Mouse (Mus musculus) neural tube, embryonic 15.5 days (tissue): ENCODE measurements at regions not wholly inside any gene's neighbourhood (a gene's known extent, or its start where the extent isn't known, plus 50 kb on each side); places are given as distances from the start of the nearest gene placed in this dataset.
"Not testable (repeated sequence)": the region's sequence is repeated elsewhere in the genome, so short reads cannot be mapped to it uniquely, and the experiment has no call there.

Experiments used
- ATAC-seq: fragments of 200-750 bp; cut with Nextera tagmentation; 2 replicates; pipeline ENCODE4 v1.8.0; 2017; ENCODE audit warnings: mild to moderate bottlenecking, moderate TSS enrichment, moderate library complexity; ENCODE audit not compliant: low FRiP score
- H3K27ac ChIP-seq: fragments of 300-500 bp; sonication (generic); replicated peaks from 2 replicates; pipeline ENCODE4 v1.5.1; 2015; ENCODE audit warnings: mild to moderate bottlenecking, inconsistent platforms
- H3K27me3 ChIP-seq: fragments of 300-500 bp; sonication (generic); replicated peaks from 2 replicates; pipeline ENCODE4 v1.6.1; 2015; ENCODE audit warnings: inconsistent platforms
- H3K36me3 ChIP-seq: fragments of 300-500 bp; sonication (generic); 2 replicates; pipeline ENCODE4 v1.6.1; 2015; ENCODE audit warnings: inconsistent platforms
- H3K4me1 ChIP-seq: fragments of 300-500 bp; sonication (generic); 2 replicates; pipeline ENCODE4 v1.6.1; 2015; ENCODE audit warnings: inconsistent platforms
- H3K4me2 ChIP-seq: fragments of 300-500 bp; sonication (generic); 2 replicates; pipeline ENCODE4 v1.6.1; 2015; ENCODE audit warnings: inconsistent platforms, mild to moderate bottlenecking, moderate library complexity
- H3K4me3 ChIP-seq: fragments of 300-500 bp; sonication (generic); replicated peaks from 2 replicates; pipeline ENCODE4 v1.5.1; 2015; ENCODE audit warnings: mild to moderate bottlenecking, inconsistent platforms
- H3K9ac ChIP-seq: fragments of 300-500 bp; sonication (generic); replicated peaks from 2 replicates; pipeline ENCODE4 v1.6.1; 2015; ENCODE audit warnings: mild to moderate bottlenecking, inconsistent platforms
- H3K9me3 ChIP-seq: fragments of 300-500 bp; sonication (generic); replicated peaks from 2 replicates; pipeline ENCODE4 v1.6.1; 2016; ENCODE audit warnings: inconsistent platforms
- WGBS: fragments of 180-500 bp; shearing (Covaris S2); methylation state at CpG from one replicate; pipeline ENCODE4 v1.1.7; 2015; ENCODE audit warnings: mixed read lengths; 5-methylcytosine and 5-hydroxymethylcytosine counted together

DNA sequence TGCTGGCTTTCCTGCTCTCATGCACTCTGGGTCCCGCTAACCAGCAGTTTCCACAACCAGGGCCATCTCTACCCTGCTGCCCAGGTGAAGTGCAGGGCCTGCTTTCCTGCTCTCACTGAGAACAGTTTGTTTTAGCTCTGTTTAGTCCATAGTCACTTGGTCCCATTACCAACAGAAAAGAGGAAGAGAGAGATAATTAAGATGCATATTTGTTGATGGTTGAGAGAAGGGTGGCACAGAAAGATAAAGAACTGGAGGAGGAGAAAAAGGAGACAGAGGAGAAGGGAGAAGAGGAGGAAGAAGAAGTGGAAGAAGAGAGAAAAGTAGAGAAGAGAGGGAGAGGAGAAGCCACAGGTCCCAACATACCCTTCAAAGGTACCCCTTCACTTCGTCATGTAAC, 200.1 kb downstream of the Wdr20rt start:
- H3K9ac ChIP-seq = no peak overlapping the region
- no peak overlapping the region for H3K27ac ChIP-seq
- H3K4me3 ChIP-seq = no peak overlapping the region
- H3K9me3 ChIP-seq = no peaks in the 10 kb centered on the region
- no peaks in the 10 kb centered on the region for H3K27me3 ChIP-seq
- WGBS = 96% methylated on average over 2 of the region's 2 CpGs
- no peaks in the 10 kb centered on the region for H3K4me1 ChIP-seq
- no peak for ATAC-seq
- no peak overlapping the region for H3K4me2 ChIP-seq
- no peaks in the 10 kb centered on the region for H3K36me3 ChIP-seq

DNA sequence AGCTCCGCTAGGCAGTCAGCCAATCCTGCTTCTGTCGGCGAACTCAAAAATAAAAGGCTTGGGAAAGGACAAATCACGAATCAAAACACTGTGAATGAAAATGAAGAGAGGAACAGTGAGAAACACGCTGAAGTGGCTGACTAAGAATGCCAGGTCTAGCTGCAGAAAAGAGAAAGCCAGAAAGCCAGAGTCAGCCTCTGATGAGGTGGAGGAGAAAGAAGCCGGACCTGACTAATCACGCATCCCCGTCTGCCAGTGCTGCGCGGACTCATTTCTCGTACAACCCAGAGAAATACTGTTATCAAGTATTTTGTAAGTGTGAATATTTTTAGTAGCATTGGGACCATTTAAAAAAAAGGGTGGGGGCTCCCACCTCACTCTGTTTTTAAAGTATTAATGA, 201.6 kb downstream of the Wdr20rt start:
- no peaks in the 10 kb centered on the region for H3K4me1 ChIP-seq
- no peak overlapping the region for H3K4me2 ChIP-seq
- H3K36me3 ChIP-seq = no peaks in the 10 kb centered on the region
- H3K4me3 ChIP-seq = no peak overlapping the region
- 0 out of 2 replicates have a peak overlapping the region, but pooled peaks have one; percentile 0 for H3K27ac ChIP-seq
- ATAC-seq = no peak
- H3K27me3 ChIP-seq = no peaks in the 10 kb centered on the region
- 85% methylated on average over 11 of the region's 11 CpGs for WGBS
- no peaks in the 10 kb centered on the region for H3K9me3 ChIP-seq
- H3K9ac ChIP-seq = no peak overlapping the region

- Histone ChIP-seq H3K9ac (no peak overlapping the region), H3K27ac (0 out of 2 replicates have a peak overlapping the region, but pooled peaks have one; percentile 5), H3K4me3 (no peak overlapping the region), H3K4me2 (peak overlapping the region; percentile 27), H3K4me1 (no peaks in the 10 kb centered on the region), H3K27me3 (no peaks in the 10 kb centered on the region), H3K9me3 (no peaks in the 10 kb centered on the region), H3K36me3 (no peaks in the 10 kb centered on the region)
- 52% methylated on average over 23 of the region's 23 CpGs for WGBS
- ATAC-seq = peak; percentile 69
These were observed 203.1 kb downstream of the Wdr20rt start for GRCm38 (mm10) chr12:65428214-65428981.

DNA sequence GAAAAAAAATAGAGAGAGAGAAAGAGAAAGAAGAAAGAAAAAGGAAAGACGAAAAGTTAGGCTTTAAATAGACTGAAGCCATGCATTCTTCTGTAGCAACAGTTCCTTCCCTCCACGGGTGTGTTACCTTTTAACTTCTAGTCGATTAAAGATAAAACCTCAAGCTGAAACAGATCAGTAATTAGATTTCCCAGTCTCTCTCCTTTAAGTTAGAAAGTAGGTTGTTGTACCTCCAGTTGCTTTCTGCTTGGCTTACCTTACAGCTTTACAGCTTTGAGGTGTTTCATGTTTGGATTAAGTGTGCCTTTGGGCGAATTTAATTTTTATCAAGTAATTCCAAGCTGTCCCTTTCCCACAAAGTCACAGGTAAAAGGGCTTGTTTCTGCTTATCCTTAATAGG, 225.5 kb downstream of the Wdr20rt start:
- no peaks in the 10 kb centered on the region for H3K9me3 ChIP-seq
- no peak for ATAC-seq
- no peak overlapping the region for H3K9ac ChIP-seq
- no peaks in the 10 kb centered on the region for H3K36me3 ChIP-seq
- H3K27me3 ChIP-seq = no peaks in the 10 kb centered on the region
- H3K4me1 ChIP-seq = no peaks in the 10 kb centered on the region
- no peak overlapping the region for H3K27ac ChIP-seq
- no peak overlapping the region for H3K4me3 ChIP-seq
- H3K4me2 ChIP-seq = no peak overlapping the region
- 79% methylated on average over 4 of the region's 4 CpGs for WGBS

DNA sequence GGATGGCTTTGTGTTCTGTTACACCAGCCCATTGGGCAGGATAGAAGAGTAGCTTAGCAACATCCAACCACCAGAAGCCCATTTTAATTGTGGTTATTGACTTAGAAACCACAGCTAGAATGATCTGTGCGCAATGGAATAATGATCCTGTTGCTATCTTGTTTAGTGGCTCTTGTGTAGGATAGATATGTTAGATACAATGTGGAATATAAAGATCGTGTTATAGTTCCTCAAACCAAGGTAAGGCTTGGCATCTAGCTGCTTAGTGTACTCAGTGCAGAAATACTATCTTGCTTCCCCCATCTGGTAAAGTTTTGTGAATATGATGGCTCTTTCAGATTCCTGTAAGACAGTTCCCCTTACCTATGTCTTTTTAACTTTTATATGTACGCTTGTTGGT, 230.4 kb downstream of the Wdr20rt start:
- no peaks in the 10 kb centered on the region for H3K9me3 ChIP-seq
- H3K4me2 ChIP-seq = no peak overlapping the region
- H3K27me3 ChIP-seq = no peaks in the 10 kb centered on the region
- H3K9ac ChIP-seq = no peak overlapping the region
- 95% methylated on average over 3 of the region's 3 CpGs for WGBS
- H3K27ac ChIP-seq = no peak overlapping the region
- no peak for ATAC-seq
- no peaks in the 10 kb centered on the region for H3K4me1 ChIP-seq
- H3K4me3 ChIP-seq = no peak overlapping the region
- no peaks in the 10 kb centered on the region for H3K36me3 ChIP-seq

- Histone ChIP-seq H3K9me3 (no peaks in the 10 kb centered on the region), H3K4me1 (no peaks in the 10 kb centered on the region), H3K27ac (no peak overlapping the region), H3K4me3 (no peak overlapping the region), H3K27me3 (no peaks in the 10 kb centered on the region), H3K36me3 (no peaks in the 10 kb centered on the region), H3K4me2 (no peak overlapping the region), H3K9ac (no peak overlapping the region)
- ATAC-seq = no peak
- WGBS = 81% methylated on average over 3 of the region's 3 CpGs
These were observed 231.6 kb downstream of the Wdr20rt start for GRCm38 (mm10) chr12:65456956-65457355.

GRCm38 (mm10) chr12:65464246-65464645, 238.9 kb downstream of the Wdr20rt start:
- Histone ChIP-seq H3K4me2 (no peak overlapping the region), H3K9me3 (no peaks in the 10 kb centered on the region), H3K9ac (no peak overlapping the region), H3K4me1 (no peaks in the 10 kb centered on the region), H3K27ac (no peak overlapping the region), H3K36me3 (no peaks in the 10 kb centered on the region), H3K27me3 (no peaks in the 10 kb centered on the region), H3K4me3 (no peak overlapping the region)
- no peak for ATAC-seq
- 70% methylated on average over 2 of the region's 2 CpGs for WGBS

DNA sequence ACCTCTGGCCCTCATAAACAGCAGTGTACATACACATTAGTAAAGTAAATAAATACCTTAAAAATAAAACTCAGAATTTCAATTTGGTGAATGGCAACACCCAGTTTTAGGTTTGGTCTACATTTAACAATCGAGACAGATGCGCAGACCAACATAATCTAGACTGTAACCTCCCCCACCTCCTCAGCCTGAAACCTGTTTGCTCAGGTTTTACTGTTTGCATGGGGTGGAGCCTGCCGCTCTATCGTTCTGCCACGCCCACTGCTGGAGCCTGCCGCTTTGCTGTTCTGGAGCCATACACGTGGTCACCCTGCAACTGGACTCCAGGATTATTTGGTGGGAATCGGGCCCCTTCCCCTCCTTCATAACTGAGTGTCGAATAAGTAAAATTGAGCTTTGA, 253.4 kb downstream of the Wdr20rt start:
- H3K27ac ChIP-seq, H3K36me3 ChIP-seq, ATAC-seq, H3K4me3 ChIP-seq, H3K27me3 ChIP-seq, H3K9me3 ChIP-seq, H3K4me1 ChIP-seq, H3K9ac ChIP-seq, H3K4me2 ChIP-seq: not testable (repeated sequence)
- 56% methylated on average over 9 of the region's 9 CpGs for WGBS

GRCm38 (mm10) chr12:65480829-65481228, 255.5 kb downstream of the Wdr20rt start:
- Histone ChIP-seq H3K27me3 (no peaks in the 10 kb centered on the region), H3K4me1 (no peaks in the 10 kb centered on the region), H3K36me3 (no peaks in the 10 kb centered on the region), H3K9ac (no peak overlapping the region), H3K27ac (no peak overlapping the region), H3K4me2 (no peak overlapping the region), H3K9me3 (no peaks in the 10 kb centered on the region), H3K4me3 (no peak overlapping the region)
- ATAC-seq = no peak
- 77% methylated on average over 4 of the region's 4 CpGs for WGBS

DNA sequence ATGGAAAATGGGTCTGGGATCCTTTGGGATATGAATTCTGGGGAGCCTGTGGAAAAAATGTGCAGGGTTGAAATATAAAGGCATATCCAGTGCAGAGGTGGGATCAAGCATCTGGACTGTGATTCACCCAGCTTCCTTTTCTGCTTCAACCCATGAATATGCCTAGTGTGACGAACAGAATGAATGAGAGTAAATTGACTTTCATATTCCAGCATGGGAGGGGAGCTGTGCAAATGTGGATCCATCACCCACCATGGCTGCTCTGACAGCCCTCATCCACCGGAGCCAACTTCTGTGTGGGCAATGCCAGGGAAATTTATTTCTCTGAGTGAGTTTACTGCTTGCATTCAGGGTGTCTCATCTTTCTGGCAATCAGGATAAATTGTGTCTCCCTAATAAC, 265.8 kb downstream of the Wdr20rt start:
- ATAC-seq = no peak
- Histone ChIP-seq H3K4me2 (no peak overlapping the region), H3K27ac (no peak overlapping the region), H3K9me3 (no peaks in the 10 kb centered on the region), H3K27me3 (no peaks in the 10 kb centered on the region), H3K4me3 (no peak overlapping the region), H3K4me1 (no peaks in the 10 kb centered on the region), H3K9ac (no peak overlapping the region), H3K36me3 (no peaks in the 10 kb centered on the region)
- 43% methylated on average over 2 of the region's 2 CpGs for WGBS

- Histone ChIP-seq H3K4me2 (no peak overlapping the region), H3K27me3 (no peaks in the 10 kb centered on the region), H3K9me3 (no peaks in the 10 kb centered on the region), H3K9ac (no peak overlapping the region), H3K27ac (no peak overlapping the region), H3K4me3 (no peak overlapping the region), H3K4me1 (no peaks in the 10 kb centered on the region), H3K36me3 (no peaks in the 10 kb centered on the region)
- ATAC-seq = no peak
- 93% methylated on average over 5 of the region's 5 CpGs for WGBS
These were observed 269.2 kb downstream of the Wdr20rt start for GRCm38 (mm10) chr12:65494388-65495030.

- Histone ChIP-seq H3K4me3 (no peak overlapping the region), H3K27ac (no peak overlapping the region), H3K9me3 (no peaks in the 10 kb centered on the region), H3K4me1 (no peaks in the 10 kb centered on the region), H3K4me2 (no peak overlapping the region), H3K36me3 (no peaks in the 10 kb centered on the region), H3K9ac (no peak overlapping the region), H3K27me3 (no peaks in the 10 kb centered on the region)
- 65% methylated on average over 6 of the region's 6 CpGs for WGBS
- no peak for ATAC-seq
These were observed 271.3 kb downstream of the Wdr20rt start for GRCm38 (mm10) chr12:65496613-65497012.
